Mouse (Mus musculus) heart, embryonic 14.5 days (tissue): ENCODE data around the gene Nudt14. TPM values are rescaled to one million over a fixed set of nuclear protein-coding genes. Genes with fewer than 3 reads are reported as not detected.

Source experiments
- ATAC-seq: fragments of 200-750 bp; cut with Nextera tagmentation; 2 replicates; pipeline ENCODE4 v1.8.0; 2017; ENCODE audit warnings: low read depth, moderate TSS enrichment; ENCODE audit not compliant: insufficient number of reproducible peaks, insufficient read depth, low FRiP score
- H3K27ac ChIP-seq, 2 experiments: fragments of 200-500 bp in 1 of 2; fragments of 300-500 bp in 1 of 2; sonication (generic) in 1 of 2; replicated peaks in 1 of 2; 2 replicates each; pipeline ENCODE4 v1.5.1; 2012 to 2014; ENCODE audit warnings: low read depth in 2 of 2, low read length in 2 of 2, control low read depth in 1 of 2, mild to moderate bottlenecking in 1 of 2, mixed read lengths in 1 of 2; ENCODE audit not compliant: control insufficient read depth in 1 of 2, insufficient read depth in 1 of 2
- H3K27me3 ChIP-seq: fragments of 300-500 bp; sonication (generic); 2 replicates; pipeline ENCODE4 v1.6.1; 2014; ENCODE audit warnings: mild to moderate bottlenecking, low read length, control low read depth; ENCODE audit not compliant: control insufficient read depth, insufficient read depth
- H3K36me3 ChIP-seq: fragments of 300-500 bp; sonication (generic); 2 replicates; pipeline ENCODE4 v1.6.1; 2014; ENCODE audit warnings: mild to moderate bottlenecking, control low read depth, low read length, mixed read lengths; ENCODE audit not compliant: control insufficient read depth, insufficient read depth
- H3K4me1 ChIP-seq, 2 experiments: fragments of 200-500 bp in 1 of 2; fragments of 300-500 bp in 1 of 2; sonication (generic) in 1 of 2; 2 replicates each; pipeline ENCODE4 v1.6.1; 2012 to 2014; ENCODE audit warnings: low read length in 2 of 2, control low read depth in 1 of 2, mixed read lengths in 1 of 2; ENCODE audit not compliant: control insufficient read depth in 2 of 2, insufficient read depth in 2 of 2
- H3K4me2 ChIP-seq: fragments of 300-500 bp; sonication (generic); 2 replicates; pipeline ENCODE4 v1.6.1; 2014; ENCODE audit warnings: mild to moderate bottlenecking, low read length
- H3K4me3 ChIP-seq, 2 experiments: fragments of 200-500 bp in 1 of 2; fragments of 300-500 bp in 1 of 2; sonication (generic) in 1 of 2; 2 replicates each; pipeline ENCODE4 v1.5.1; 2012 to 2014; ENCODE audit warnings: low read length in 2 of 2, mild to moderate bottlenecking in 2 of 2, control low read depth in 1 of 2, low read depth in 1 of 2, moderate library complexity in 1 of 2; ENCODE audit not compliant: control insufficient read depth in 1 of 2, insufficient read depth in 1 of 2
- H3K9ac ChIP-seq: fragments of 300-500 bp; sonication (generic); 2 replicates; pipeline ENCODE4 v1.6.1; 2014; ENCODE audit warnings: mild to moderate bottlenecking, low read length
- H3K9me3 ChIP-seq: fragments of 300-500 bp; sonication (generic); 2 replicates; pipeline ENCODE4 v1.6.1; 2016; ENCODE audit warnings: low read length, control low read depth; ENCODE audit not compliant: control insufficient read depth
- WGBS: fragments of 180-500 bp; shearing (Covaris S2); extraction: QIAGEN DNeasy Blood & Tissue Kit; methylation state at CpG from one replicate; pipeline ENCODE4 v1.1.7; 2014; 5-methylcytosine and 5-hydroxymethylcytosine counted together
- polyA plus RNA-seq: library from polyadenylated mRNA; unstranded; fragments of >200 nt; fragmentation: Nextera tagmentation; extraction: Ambion mirVana; gene quantifications from 2 replicates; pipeline ENCODE4 v1.2.1, GENCODE M21; 2014

The Nudt14 gene
- polyA plus RNA-seq, 1 experiment from 2014 or later, result 53.9 TPM

DNA sequence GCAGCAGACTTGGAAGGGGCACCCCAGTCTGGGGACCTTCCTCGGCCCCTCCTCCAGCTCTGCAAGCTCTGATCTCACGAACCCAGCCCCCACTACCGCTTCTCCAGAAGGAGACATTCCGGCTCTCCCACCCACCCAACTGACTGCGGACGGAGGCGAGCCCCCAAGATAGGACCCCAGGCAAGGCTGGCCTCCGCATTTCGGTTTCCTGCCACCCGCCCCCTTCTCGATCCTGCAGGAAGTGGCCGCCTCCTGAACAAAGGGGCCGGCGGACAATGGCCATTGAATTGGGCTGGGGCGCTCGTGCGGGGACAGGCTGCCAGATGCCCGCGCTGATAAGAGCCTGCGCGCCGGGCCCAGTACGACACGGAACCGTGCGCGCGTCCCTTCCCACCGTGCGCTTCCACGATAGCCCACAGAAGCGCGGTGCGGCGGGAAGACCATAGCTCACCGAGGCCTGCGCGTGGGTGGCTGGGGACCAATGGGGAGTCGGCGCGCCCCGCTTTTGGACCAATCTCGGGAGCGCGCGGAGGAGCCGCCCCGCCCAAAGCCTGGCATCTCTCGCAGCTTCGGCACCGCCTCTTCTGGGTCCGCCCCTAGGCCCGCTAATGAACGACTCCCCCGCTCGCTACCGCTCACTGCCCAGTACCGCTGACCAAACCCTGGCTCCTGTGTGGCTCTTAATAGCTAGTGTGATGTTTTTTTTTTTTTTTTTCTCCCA is 8.3 kb upstream of the Nudt14 start:
- WGBS, result under 1% methylated on average over 57 of the region's 58 CpGs
- H3K9ac ChIP-seq, result peak overlapping the region; percentile 80
- 0 out of 2 replicates have a peak, but pooled peaks cover 4% of the 10 kb centered on the region for H3K36me3 ChIP-seq
- H3K4me2 ChIP-seq, result peak overlapping the region; percentile 99
- peaks cover 4% of the 10 kb centered on the region; the same call in 1 of the 2 replicates for H3K27me3 ChIP-seq
- peak overlapping the region; percentile 55 to 63 for H3K4me3 ChIP-seq
- peak overlapping the region; percentile 60 to 79 for H3K27ac ChIP-seq
- H3K9me3 ChIP-seq, result no peaks in the 10 kb centered on the region
- ATAC-seq, result peak; percentile 64
- peaks cover 32 to 34% of the 10 kb centered on the region in 2 experiments for H3K4me1 ChIP-seq

- Histone ChIP-seq H3K27ac (peak overlapping the region in 1 of 2 experiments; percentile 67; a peak in 2 of 4 replicates), H3K4me1 (peaks cover 22% of the 10 kb centered on the region in 2 experiments), H3K36me3 (no peaks in the 10 kb centered on the region), H3K4me3 (no peak overlapping the region), H3K27me3 (peaks cover 4% of the 10 kb centered on the region; the same call in 1 of the 2 replicates), H3K4me2 (no peak overlapping the region), H3K9ac (no peak overlapping the region), H3K9me3 (no peaks in the 10 kb centered on the region)
- ATAC-seq, result no peak
- 26% methylated on average over 4 of the region's 4 CpGs for WGBS
These were observed 5.4 kb upstream of the Nudt14 start for GRCm38 (mm10) chr12:112947307-112947706.

DNA sequence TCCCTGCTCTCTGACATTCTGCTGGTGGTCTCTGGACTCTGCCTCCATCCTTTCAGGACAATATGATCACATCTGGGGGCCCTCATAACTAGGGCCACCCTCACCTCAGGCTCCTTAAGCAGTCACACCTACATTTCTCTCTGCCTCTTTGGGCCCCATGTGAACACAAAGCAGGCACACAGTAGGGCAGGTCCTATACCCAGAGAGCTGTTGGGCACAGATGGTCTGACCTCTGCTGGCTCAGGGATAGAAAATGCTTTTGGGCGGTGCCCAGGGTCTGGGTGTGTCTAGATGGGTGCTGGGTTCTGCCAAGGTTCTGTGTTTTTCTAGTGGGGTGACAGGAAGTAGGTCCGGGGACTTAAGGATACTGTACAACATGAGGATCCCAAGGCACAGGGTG is 1.7 kb upstream of the Nudt14 start:
- H3K9ac ChIP-seq, result no peak overlapping the region
- no peak overlapping the region for H3K4me2 ChIP-seq
- H3K4me1 ChIP-seq, result peaks cover 7 to 11% of the 10 kb centered on the region in 2 experiments; a peak in 3 of 4 replicates
- H3K27ac ChIP-seq, result no peak overlapping the region
- no peaks in the 10 kb centered on the region for H3K9me3 ChIP-seq
- H3K36me3 ChIP-seq, result no peaks in the 10 kb centered on the region
- no peak for ATAC-seq
- H3K27me3 ChIP-seq, result 0 out of 2 replicates have a peak, but pooled peaks cover 3% of the 10 kb centered on the region
- H3K4me3 ChIP-seq, result no peak overlapping the region
- WGBS, result 62% methylated on average over 2 of the region's 2 CpGs

- Histone ChIP-seq H3K9ac (peak overlapping the region; percentile 83), H3K9me3 (no peaks in the 10 kb centered on the region), H3K27me3 (0 out of 2 replicates have a peak, but pooled peaks cover 3% of the 10 kb centered on the region), H3K4me1 (peaks cover 10 to 17% of the 10 kb centered on the region in 2 experiments; a peak in 3 of 4 replicates), H3K4me2 (peak overlapping the region; percentile 90), H3K36me3 (no peaks in the 10 kb centered on the region), H3K4me3 (peak overlapping the region; percentile 54 to 74), H3K27ac (peak overlapping the region in 1 of 2 experiments; percentile 75; a peak in 1 of 4 replicates)
- WGBS, result 42% methylated on average over 10 of the region's 10 CpGs
- ATAC-seq, result no peak
These were observed 658 bp downstream of the Nudt14 start for GRCm38 (mm10) chr12:112941156-112941775.

GRCm38 (mm10) chr12:112940710-112941109 is 1.2 kb downstream of the Nudt14 start:
- 82% methylated on average over 9 of the region's 9 CpGs for WGBS
- Histone ChIP-seq H3K4me2 (0 out of 2 replicates have a peak overlapping the region, but pooled peaks have one; percentile 90), H3K9me3 (no peaks in the 10 kb centered on the region), H3K4me1 (peaks cover 10 to 17% of the 10 kb centered on the region in 2 experiments; a peak in 3 of 4 replicates), H3K27me3 (0 out of 2 replicates have a peak, but pooled peaks cover 3% of the 10 kb centered on the region), H3K27ac (no peak overlapping the region), H3K4me3 (no peak overlapping the region), H3K36me3 (no peaks in the 10 kb centered on the region), H3K9ac (no peak overlapping the region)
- ATAC-seq, result no peak

DNA sequence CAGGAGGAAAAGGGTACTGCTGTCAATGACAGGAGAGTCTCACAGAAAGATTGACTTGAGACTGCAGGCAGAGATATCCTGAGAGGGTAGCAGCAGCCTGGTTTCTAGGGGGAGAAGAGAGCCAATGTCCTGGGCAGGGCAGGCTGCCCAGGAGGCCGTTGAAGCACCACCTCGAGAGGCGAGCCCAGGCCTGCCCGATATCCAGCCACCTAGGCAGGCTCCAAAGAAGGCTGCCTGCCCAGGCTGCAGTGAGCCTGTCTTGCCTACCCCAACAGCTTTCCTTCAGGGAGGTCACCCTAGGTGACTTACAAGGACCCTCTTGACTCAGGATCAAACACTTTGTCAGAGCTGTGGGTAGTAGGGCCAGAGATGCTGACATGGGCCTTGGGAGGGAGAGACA is 1.7 kb downstream of the Nudt14 start:
- 86% methylated on average over 4 of the region's 4 CpGs for WGBS
- no peak overlapping the region for H3K27ac ChIP-seq
- no peak overlapping the region for H3K4me3 ChIP-seq
- 0 out of 2 replicates have a peak, but pooled peaks cover 3% of the 10 kb centered on the region for H3K27me3 ChIP-seq
- H3K4me1 ChIP-seq, result peaks cover 10 to 17% of the 10 kb centered on the region in 2 experiments; a peak in 3 of 4 replicates
- no peak overlapping the region for H3K9ac ChIP-seq
- no peaks in the 10 kb centered on the region for H3K9me3 ChIP-seq
- H3K4me2 ChIP-seq, result no peak overlapping the region
- H3K36me3 ChIP-seq, result no peaks in the 10 kb centered on the region
- ATAC-seq, result no peak

- 0 out of 2 replicates have a peak, but pooled peaks cover 3% of the 10 kb centered on the region for H3K27me3 ChIP-seq
These were observed 2.9 kb downstream of the Nudt14 start for GRCm38 (mm10) chr12:112938873-112939565.

More at GRCm38 (mm10) chr12:112938873-112939565, 2.9 kb downstream of the Nudt14 start:
- Histone ChIP-seq H3K4me1 (peaks cover 10 to 17% of the 10 kb centered on the region in 2 experiments; a peak in 3 of 4 replicates), H3K36me3 (no peaks in the 10 kb centered on the region), H3K9me3 (no peaks in the 10 kb centered on the region), H3K9ac (no peak overlapping the region), H3K4me3 (no peak overlapping the region), H3K4me2 (no peak overlapping the region), H3K27ac (no peak overlapping the region)
- no peak for ATAC-seq
- 58% methylated on average over 10 of the region's 10 CpGs for WGBS
